15 mouse cellular contexts compared by ENCODE assay signal in the genomic region with DNA sequence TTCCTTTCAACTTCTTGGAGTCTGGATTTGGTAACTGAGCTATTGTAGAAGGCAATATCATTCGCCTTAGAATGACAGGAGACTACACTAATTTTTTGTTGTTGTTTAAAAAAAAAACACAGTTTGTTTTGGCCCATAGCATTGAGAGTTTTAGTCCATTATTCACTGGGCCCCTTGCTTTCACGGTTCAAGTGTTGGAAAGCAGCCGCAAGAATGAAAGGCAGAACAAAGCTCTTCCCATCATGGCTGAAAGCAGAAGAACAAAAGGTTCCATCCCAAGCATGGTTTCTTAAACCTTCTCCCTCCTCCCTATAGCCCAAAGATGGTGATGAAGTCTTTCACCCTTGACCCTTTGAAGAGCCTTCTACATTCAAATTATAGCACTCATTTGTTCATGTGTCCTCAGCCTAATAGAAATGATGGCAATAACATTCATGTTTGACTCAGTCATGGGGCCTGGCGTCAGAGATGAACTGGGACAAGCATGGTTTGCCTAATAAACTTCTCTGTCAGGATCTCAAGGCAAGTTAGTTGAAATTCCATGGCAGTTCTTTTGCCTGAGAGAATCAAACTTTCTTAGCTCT.
"Had no signal": no experiment of that assay in that cellular context is flagged by ENCODE, and none has a peak within 500 bp of the region (broad histone marks: within the 10 kb centered on the region; RNA-seq: fewer than 3 reads in every experiment).

No protein-coding gene starts in this region.

- H3K4me1 ChIP-seq: limb, embryonic 15.5 days; liver, embryonic 12.5 days; lung, embryonic 15.5 days; midbrain, embryonic 15.5 days; neural tube, embryonic 15.5 days; stomach, embryonic 15.5 days had no signal

- H3K4me3 ChIP-seq: limb, embryonic 15.5 days; liver, embryonic 12.5 days; lung, embryonic 15.5 days; midbrain, embryonic 10.5 days; midbrain, embryonic 15.5 days; neural tube, embryonic 15.5 days; stomach, embryonic 15.5 days had no signal

- DNase-seq: kidney, adult 8-10 months; kidney, postnatal 25 days; layer of hippocampus, adult 9-11 months; layer of hippocampus, postnatal 36 days; lung, postnatal 14 days; right cerebral cortex, postnatal 14 days; thymus, postnatal 36 days had no signal

- H3K27me3 ChIP-seq: limb, embryonic 15.5 days; liver, embryonic 12.5 days; lung, embryonic 15.5 days; midbrain, embryonic 15.5 days; neural tube, embryonic 15.5 days; stomach, embryonic 15.5 days had no signal

- H3K9me3 ChIP-seq: limb, embryonic 15.5 days; liver, embryonic 12.5 days; lung, embryonic 15.5 days; midbrain, embryonic 10.5 days; midbrain, embryonic 15.5 days; neural tube, embryonic 15.5 days; stomach, embryonic 15.5 days had no signal

- H3K27ac ChIP-seq: limb, embryonic 15.5 days; liver, embryonic 12.5 days; lung, embryonic 15.5 days; midbrain, embryonic 10.5 days; midbrain, embryonic 15.5 days; neural tube, embryonic 15.5 days; stomach, embryonic 15.5 days had no signal

- ATAC-seq: intestine, postnatal 0 days; liver, embryonic 12.5 days; midbrain, embryonic 15.5 days had no signal

- H3K4me2 ChIP-seq: limb, embryonic 15.5 days; liver, embryonic 12.5 days; lung, embryonic 15.5 days; midbrain, embryonic 15.5 days; neural tube, embryonic 15.5 days; stomach, embryonic 15.5 days had no signal

- H3K9ac ChIP-seq: limb, embryonic 15.5 days; liver, embryonic 12.5 days; lung, embryonic 15.5 days; midbrain, embryonic 15.5 days; neural tube, embryonic 15.5 days; stomach, embryonic 15.5 days had no signal

- H3K36me3 ChIP-seq: limb, embryonic 15.5 days; liver, embryonic 12.5 days; lung, embryonic 15.5 days; midbrain, embryonic 10.5 days; midbrain, embryonic 15.5 days; neural tube, embryonic 15.5 days; stomach, embryonic 15.5 days had no signal
